Mouse (Mus musculus): ENCODE results near the gene Ppp1r11. TPM values are rescaled to one million over a fixed set of nuclear protein-coding genes. Genes with fewer than 3 reads are reported as not detected.
A peak's percentile ranks its signal among the peaks of the same experiment; 100 is the strongest.

Gene Ppp1r11
- polyA plus RNA-seq, 1 experiment from 2014 or later: 123 TPM

GRCm38 (mm10) chr17:36947051-36947819 is 4.3 kb downstream of the Ppp1r11 start:
- H3K27me3 ChIP-seq (ENCODE audit: insufficient read depth, low read length): peaks cover 47% of the 10 kb centered on the region
- H3K4me3 ChIP-seq (ENCODE audit: low read depth, low read length): peak overlapping the region; percentile 48
- peak overlapping the region; percentile 64 for H3K9ac ChIP-seq
- peak overlapping the region; percentile 97 for H3K4me2 ChIP-seq
- peak; percentile 24; the same call in 1 of the 2 replicates for TF ChIP-seq CTCF (IDR thresholded peaks at IDR 0.05; ENCODE audit: low read depth)
- no peaks in the 10 kb centered on the region; the same call in 1 of the 2 replicates for H3K4me1 ChIP-seq (ENCODE audit: insufficient read depth)
- H3K36me3 ChIP-seq (ENCODE audit: insufficient read depth): peaks cover 13% of the 10 kb centered on the region
- WGBS: under 1% methylated on average over 62 of the region's 62 CpGs
- peak; percentile 72 for DNase-seq
- no peaks in the 10 kb centered on the region for H3K9me3 ChIP-seq (ENCODE audit: low read depth, low read length)
- ATAC-seq (ENCODE audit: insufficient read depth): peak; percentile 35; the same call in 1 of the 2 replicates
- no peak overlapping the region for H3K27ac ChIP-seq (ENCODE audit: low read depth)

- Histone ChIP-seq H3K27ac (ENCODE audit: low read depth) (no peak overlapping the region), H3K4me2 (no peak overlapping the region), H3K27me3 (ENCODE audit: insufficient read depth, low read length) (peaks cover 65% of the 10 kb centered on the region), H3K9me3 (ENCODE audit: low read depth, low read length) (no peaks in the 10 kb centered on the region), H3K4me3 (ENCODE audit: low read depth, low read length) (no peak overlapping the region), H3K9ac (no peak overlapping the region), H3K4me1 (ENCODE audit: insufficient read depth) (no peaks in the 10 kb centered on the region), H3K36me3 (ENCODE audit: insufficient read depth) (peaks cover 7% of the 10 kb centered on the region)
- DNase-seq (no peak), ATAC-seq (ENCODE audit: insufficient read depth) (no peak)
- 0 out of 2 replicates have a peak, but pooled peaks have one; percentile 5 for TF ChIP-seq CTCF (IDR thresholded peaks at IDR 0.05; ENCODE audit: low read depth)
- 18% methylated on average over 9 of the region's 9 CpGs for WGBS
Observed at GRCm38 (mm10) chr17:36944121-36944775, 7.3 kb downstream of the Ppp1r11 start.

GRCm38 (mm10) chr17:36943691-36944090 is 7.8 kb downstream of the Ppp1r11 start:
- 20% methylated on average over 5 of the region's 5 CpGs for WGBS
- H3K4me2 ChIP-seq: peak overlapping the region; percentile 71; the same call in 1 of the 2 replicates
- no peak for TF ChIP-seq CTCF (IDR thresholded peaks at IDR 0.05; ENCODE audit: low read depth)
- no peaks in the 10 kb centered on the region for H3K9me3 ChIP-seq (ENCODE audit: low read depth, low read length)
- ATAC-seq (ENCODE audit: insufficient read depth) (no peak), DNase-seq (no peak)
- H3K27me3 ChIP-seq (ENCODE audit: insufficient read depth, low read length): peaks cover 65% of the 10 kb centered on the region
- peaks cover 1% of the 10 kb centered on the region; the same call in 1 of the 2 replicates for H3K36me3 ChIP-seq (ENCODE audit: insufficient read depth)
- no peak overlapping the region for H3K27ac ChIP-seq (ENCODE audit: low read depth)
- H3K4me3 ChIP-seq (ENCODE audit: low read depth, low read length): peak overlapping the region; percentile 39; the same call in 1 of the 2 replicates
- H3K4me1 ChIP-seq (ENCODE audit: insufficient read depth): no peaks in the 10 kb centered on the region
- no peak overlapping the region for H3K9ac ChIP-seq

GRCm38 (mm10) chr17:36942791-36943471 is 8.6 kb downstream of the Ppp1r11 start, which contains the start of gene Rnf39:
Gene Rnf39 (plus strand): TSS chr17:36942918.
- H3K36me3 ChIP-seq (ENCODE audit: insufficient read depth): no peaks in the 10 kb centered on the region
- DNase-seq: peak; percentile 15
- H3K4me2 ChIP-seq: peak within 1 kb of the TSS; percentile 71
- H3K9me3 ChIP-seq (ENCODE audit: low read depth, low read length): no peaks in the 10 kb centered on the region
- no peak for TF ChIP-seq CTCF (IDR thresholded peaks at IDR 0.05; ENCODE audit: low read depth)
- 0 out of 2 replicates have a peak, but pooled peaks have one; percentile 8 for ATAC-seq (ENCODE audit: insufficient read depth)
- H3K4me1 ChIP-seq (ENCODE audit: insufficient read depth): no peaks in the 10 kb centered on the region
- H3K4me3 ChIP-seq (ENCODE audit: low read depth, low read length): peak within 1 kb of the TSS; percentile 39
- WGBS: 1% methylated on average over 50 of the region's 59 CpGs
- H3K27me3 ChIP-seq (ENCODE audit: insufficient read depth, low read length): peaks cover 65% of the 10 kb centered on the region
- H3K9ac ChIP-seq: peak within 1 kb of the TSS; percentile 43
- no peak within 1 kb of the TSS for H3K27ac ChIP-seq (ENCODE audit: low read depth)

DNA sequence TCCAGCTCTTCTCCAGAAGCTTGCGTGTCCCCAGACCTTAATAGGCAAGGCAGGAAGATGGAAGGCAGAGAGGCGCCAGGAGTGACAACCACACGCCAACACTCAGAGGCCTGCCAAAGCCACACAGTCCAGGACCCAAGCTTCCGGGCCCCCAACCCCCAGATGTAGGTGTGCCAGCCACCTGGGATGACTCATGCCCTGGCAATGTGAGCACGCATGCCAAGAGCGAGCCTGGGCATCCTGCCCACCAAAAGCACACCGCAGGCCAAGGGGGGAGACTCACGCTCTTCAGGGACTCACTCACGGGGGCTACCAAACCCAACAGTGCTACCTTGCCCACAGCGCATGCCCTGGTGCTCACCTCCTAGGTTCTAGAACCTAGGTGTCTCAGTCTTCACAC is 9.2 kb downstream of the Ppp1r11 start:
- H3K4me2 ChIP-seq: peak overlapping the region; percentile 71
- DNase-seq: peak; percentile 64
- no peak for TF ChIP-seq CTCF (IDR thresholded peaks at IDR 0.05; ENCODE audit: low read depth)
- peak; percentile 63 for ATAC-seq (ENCODE audit: insufficient read depth)
- H3K4me3 ChIP-seq (ENCODE audit: low read depth, low read length): peak overlapping the region; percentile 39
- H3K27me3 ChIP-seq (ENCODE audit: insufficient read depth, low read length): peaks cover 65% of the 10 kb centered on the region
- WGBS: 40% methylated on average over 10 of the region's 10 CpGs
- H3K4me1 ChIP-seq (ENCODE audit: insufficient read depth): no peaks in the 10 kb centered on the region
- H3K9ac ChIP-seq: peak overlapping the region; percentile 43
- no peaks in the 10 kb centered on the region for H3K36me3 ChIP-seq (ENCODE audit: insufficient read depth)
- H3K27ac ChIP-seq (ENCODE audit: low read depth): no peak overlapping the region
- no peaks in the 10 kb centered on the region for H3K9me3 ChIP-seq (ENCODE audit: low read depth, low read length)

GRCm38 (mm10) chr17:36938056-36938455 is 13.5 kb downstream of the Ppp1r11 start:
- WGBS: 73% methylated on average over 2 of the region's 2 CpGs
- TF ChIP-seq CTCF (IDR thresholded peaks at IDR 0.05; ENCODE audit: low read depth): no peak
- H3K27me3 ChIP-seq (ENCODE audit: insufficient read depth, low read length): peaks cover 31% of the 10 kb centered on the region
- H3K9me3 ChIP-seq (ENCODE audit: low read depth, low read length): no peaks in the 10 kb centered on the region
- no peak overlapping the region for H3K27ac ChIP-seq (ENCODE audit: low read depth)
- no peak for ATAC-seq (ENCODE audit: insufficient read depth)
- no peak overlapping the region for H3K9ac ChIP-seq
- no peak overlapping the region for H3K4me2 ChIP-seq
- no peak for DNase-seq
- no peaks in the 10 kb centered on the region for H3K36me3 ChIP-seq (ENCODE audit: insufficient read depth)
- no peaks in the 10 kb centered on the region for H3K4me1 ChIP-seq (ENCODE audit: insufficient read depth)
- H3K4me3 ChIP-seq (ENCODE audit: low read depth, low read length): no peak overlapping the region

All from lung, embryonic 14.5 days (tissue).